Mouse (Mus musculus) right cerebral cortex, postnatal 25 days (tissue): ENCODE results near the gene Obsl1.

ENCODE experiments used
- DNase-seq: peaks from one replicate; pipeline ENCODE4 v3.0.0; 2022

The Obsl1 gene

GRCm38 (mm10) chr1:75450314-75451005 lies 55.8 kb downstream of the Obsl1 start, which contains the start of gene Asic4:
Asic4 (plus strand) TSS chr1:75450436.
- DNase-seq = no peak

- DNase-seq = no peak
Observed at GRCm38 (mm10) chr1:75449377-75450135, 56.7 kb downstream of the Obsl1 start.

- DNase-seq = no peak
Observed at GRCm38 (mm10) chr1:75448937-75449336, 57.3 kb downstream of the Obsl1 start.

- no peak for DNase-seq
Observed at GRCm38 (mm10) chr1:75448052-75448431, 58.2 kb downstream of the Obsl1 start.

- no peak for DNase-seq
Observed at GRCm38 (mm10) chr1:75447265-75448051, 58.8 kb downstream of the Obsl1 start.

GRCm38 (mm10) chr1:75446656-75447055 lies 59.6 kb downstream of the Obsl1 start:
- no peak for DNase-seq

GRCm38 (mm10) chr1:75445751-75446611 lies 60.3 kb downstream of the Obsl1 start:
- DNase-seq = peak; percentile 61

- DNase-seq = peak; percentile 43
Observed at GRCm38 (mm10) chr1:75445141-75445701, 61.0 kb downstream of the Obsl1 start.

- no peak for DNase-seq
Observed at GRCm38 (mm10) chr1:75444208-75444607, 62.0 kb downstream of the Obsl1 start.

GRCm38 (mm10) chr1:75443247-75444024 lies 62.8 kb downstream of the Obsl1 start:
- DNase-seq = no peak

- DNase-seq = no peak
Observed at GRCm38 (mm10) chr1:75442811-75443210, 63.4 kb downstream of the Obsl1 start.

- DNase-seq = no peak
Observed at GRCm38 (mm10) chr1:75442171-75442570, 64.1 kb downstream of the Obsl1 start.

GRCm38 (mm10) chr1:75441471-75441996 lies 64.7 kb downstream of the Obsl1 start:
- DNase-seq = no peak

GRCm38 (mm10) chr1:75440661-75441060 lies 65.6 kb downstream of the Obsl1 start:
- no peak for DNase-seq

- DNase-seq = no peak
Observed at GRCm38 (mm10) chr1:75438782-75439181, 67.5 kb downstream of the Obsl1 start.

- DNase-seq = peak; percentile 78
Observed at GRCm38 (mm10) chr1:75435475-75436328, 70.5 kb downstream of the Obsl1 start, which contains the start of gene Gmppa. Gmppa (plus strand) TSS chr1:75435930.
